Mouse (Mus musculus): ENCODE data around the gene Grifin. TPM values are rescaled to one million over a fixed set of nuclear protein-coding genes. Genes with fewer than 3 reads are reported as not detected.

The Grifin gene
- polyA plus RNA-seq, 1 experiment from 2014 or later = not detected

Other genes starting within 250 kb of the Grifin start
- 25.2 and 26.1 TPM in 2 replicates for gene Mad1l1, start 243.5 kb downstream of the Grifin start, polyA plus RNA-seq (2015; fragmentation: Nextera tagmentation; extraction: Ambion mirVana)
- 28.2 and 31.3 TPM in 2 replicates for gene Nudt1, start 243.4 kb downstream of the Grifin start, polyA plus RNA-seq (2015; fragmentation: Nextera tagmentation; extraction: Ambion mirVana)
- 14.7 and 15.1 TPM in 2 replicates for gene Mrm2, start 233.2 kb downstream of the Grifin start, polyA plus RNA-seq (2015; fragmentation: Nextera tagmentation; extraction: Ambion mirVana)
- gene Snx8, start 175.8 kb downstream of the Grifin start, polyA plus RNA-seq (2015; fragmentation: Nextera tagmentation; extraction: Ambion mirVana) = 15.0 and 16.1 TPM in 2 replicates
- gene Eif3b, start 145.7 kb downstream of the Grifin start, polyA plus RNA-seq (2015; fragmentation: Nextera tagmentation; extraction: Ambion mirVana) = 80.5 and 82.6 TPM in 2 replicates
- gene Gm4869, start 119.4 kb downstream of the Grifin start, polyA plus RNA-seq (2015; fragmentation: Nextera tagmentation; extraction: Ambion mirVana) = 0.07 and 0.08 TPM in 2 replicates
- gene Chst12, start 59.5 kb downstream of the Grifin start, polyA plus RNA-seq (2015; fragmentation: Nextera tagmentation; extraction: Ambion mirVana) = 16.2 and 17.5 TPM in 2 replicates
- gene Lfng, start 42.2 kb upstream of the Grifin start, polyA plus RNA-seq (2015; fragmentation: Nextera tagmentation; extraction: Ambion mirVana) = 3.3 and 3.5 TPM in 2 replicates
- 25.0 and 25.4 TPM in 2 replicates for gene Ttyh3, start 84.0 kb upstream of the Grifin start, polyA plus RNA-seq (2015; fragmentation: Nextera tagmentation; extraction: Ambion mirVana)
- 8.0 and 10.3 TPM in 2 replicates for gene Iqce, start 137.3 kb upstream of the Grifin start, polyA plus RNA-seq (2015; fragmentation: Nextera tagmentation; extraction: Ambion mirVana)
- gene Brat1, start 139.9 kb upstream of the Grifin start, polyA plus RNA-seq (2015; fragmentation: Nextera tagmentation; extraction: Ambion mirVana) = 12.9 and 13.9 TPM in 2 replicates
- 0.59 and 0.60 TPM in 2 replicates for gene Amz1, start 159.1 kb upstream of the Grifin start, polyA plus RNA-seq (2015; fragmentation: Nextera tagmentation; extraction: Ambion mirVana)

Measured in heart, embryonic 13.5 days (tissue).